Mouse (Mus musculus) right cerebral cortex, postnatal 25 days (tissue): Measurements from ENCODE around the gene Glis3.

Source experiments
- DNase-seq: peaks from one replicate; pipeline ENCODE4 v3.0.0; 2022

Gene Glis3

GRCm38 (mm10) chr19:28679776-28680391 lies at the start of gene Glis3:
Glis3 (minus strand) TSS chr19:28680077.
- DNase-seq = peak; percentile 18

- DNase-seq = peak; percentile 57
These were observed 46.4 kb upstream of the Glis3 start for GRCm38 (mm10) chr19:28726161-28726880.

GRCm38 (mm10) chr19:28724641-28725040 lies 44.8 kb upstream of the Glis3 start:
- DNase-seq = no peak

GRCm38 (mm10) chr19:28722626-28723025 lies 42.7 kb upstream of the Glis3 start:
- DNase-seq = no peak

- no peak for DNase-seq
These were observed 42.0 kb upstream of the Glis3 start for GRCm38 (mm10) chr19:28721834-28722233.

GRCm38 (mm10) chr19:28720016-28720415 lies 40.1 kb upstream of the Glis3 start:
- DNase-seq = no peak

- no peak for DNase-seq
These were observed 34.8 kb upstream of the Glis3 start for GRCm38 (mm10) chr19:28714674-28715073.

GRCm38 (mm10) chr19:28697718-28698117 lies 17.8 kb upstream of the Glis3 start:
- DNase-seq = no peak

GRCm38 (mm10) chr19:28686398-28686797 lies 6.5 kb upstream of the Glis3 start:
- DNase-seq = no peak

- no peak for DNase-seq
These were observed 5.6 kb upstream of the Glis3 start for GRCm38 (mm10) chr19:28685484-28685883.

GRCm38 (mm10) chr19:28684347-28684746 lies 4.5 kb upstream of the Glis3 start:
- DNase-seq = no peak

- DNase-seq = no peak
These were observed 3.5 kb upstream of the Glis3 start for GRCm38 (mm10) chr19:28683346-28683745.

GRCm38 (mm10) chr19:28679291-28679775 lies 544 bp downstream of the Glis3 start:
- peak; percentile 27 for DNase-seq

- DNase-seq = peak; percentile 7
These were observed 1.1 kb downstream of the Glis3 start for GRCm38 (mm10) chr19:28678646-28679270.

- DNase-seq = no peak
These were observed 2.0 kb downstream of the Glis3 start for GRCm38 (mm10) chr19:28677728-28678438.

GRCm38 (mm10) chr19:28677045-28677727 lies 2.7 kb downstream of the Glis3 start:
- no peak for DNase-seq

- no peak for DNase-seq
These were observed 16.1 kb downstream of the Glis3 start for GRCm38 (mm10) chr19:28663781-28664180.

- DNase-seq = no peak
These were observed 16.7 kb downstream of the Glis3 start for GRCm38 (mm10) chr19:28663148-28663547.

GRCm38 (mm10) chr19:28662474-28662873 lies 17.4 kb downstream of the Glis3 start:
- DNase-seq = no peak

- no peak for DNase-seq
These were observed 19.0 kb downstream of the Glis3 start for GRCm38 (mm10) chr19:28660912-28661311.

GRCm38 (mm10) chr19:28657686-28658195 lies 22.1 kb downstream of the Glis3 start:
- DNase-seq = no peak

- no peak for DNase-seq
These were observed 23.0 kb downstream of the Glis3 start for GRCm38 (mm10) chr19:28656882-28657281.
